25 mouse cellular contexts compared by ENCODE assay signal in genomic region chr11:90280069-90280468, GRCm38 (mm10).
"Had no signal": no experiment of that assay in that cellular context is flagged by ENCODE, and none has a peak within 500 bp of the region (broad histone marks: within the 10 kb centered on the region; RNA-seq: fewer than 3 reads in every experiment).

No protein-coding gene starts in this region.

- H3K27ac ChIP-seq: embryonic facial prominence, embryonic 10.5 days; embryonic facial prominence, embryonic 12.5 days; embryonic facial prominence, embryonic 13.5 days; embryonic facial prominence, embryonic 15.5 days; forebrain, embryonic 10.5 days; forebrain, embryonic 12.5 days; forebrain, embryonic 13.5 days; forebrain, embryonic 15.5 days; gastrocnemius, adult 2 months; heart, adult 2 months had no signal

- H3K4me1 ChIP-seq: embryonic facial prominence, embryonic 10.5 days; embryonic facial prominence, embryonic 12.5 days; embryonic facial prominence, embryonic 13.5 days; embryonic facial prominence, embryonic 15.5 days; forebrain, embryonic 10.5 days; forebrain, embryonic 12.5 days; forebrain, embryonic 13.5 days; forebrain, embryonic 15.5 days had no signal

- H3K4me3 ChIP-seq: embryonic facial prominence, embryonic 10.5 days; embryonic facial prominence, embryonic 12.5 days; embryonic facial prominence, embryonic 13.5 days; embryonic facial prominence, embryonic 15.5 days; erythroblast, embryonic 14.5 days; forebrain, embryonic 10.5 days; forebrain, embryonic 12.5 days; forebrain, embryonic 13.5 days; forebrain, embryonic 15.5 days; gastrocnemius, adult 2 months; heart, adult 2 months had no signal

- H3K27me3 ChIP-seq: embryonic facial prominence, embryonic 12.5 days; embryonic facial prominence, embryonic 13.5 days; embryonic facial prominence, embryonic 15.5 days; forebrain, embryonic 12.5 days; forebrain, embryonic 13.5 days; forebrain, embryonic 15.5 days had no signal

- DNase-seq: cerebellum, adult 9-10 months; cerebellum, adult 9-11 months; cerebellum, postnatal 10 days; cerebellum, postnatal 14 days; cerebellum, postnatal 25 days; cerebellum, postnatal 36 days; embryo, embryonic 11 days; forebrain, postnatal 0 days; gastrocnemius, adult 2 months; gastrocnemius, postnatal 10 days; gastrocnemius, postnatal 14 days; gastrocnemius, postnatal 25 days; gastrocnemius, postnatal 36 days; heart, adult 11 months; heart, adult 18-20 months; heart, adult 2 months had no signal

- H3K9ac ChIP-seq: embryonic facial prominence, embryonic 12.5 days; embryonic facial prominence, embryonic 13.5 days; embryonic facial prominence, embryonic 15.5 days; forebrain, embryonic 12.5 days; forebrain, embryonic 13.5 days; forebrain, embryonic 15.5 days; forebrain, postnatal 0 days had no signal

- H3K36me3 ChIP-seq: embryonic facial prominence, embryonic 15.5 days had no signal

- H3K9me3 ChIP-seq: embryonic facial prominence, embryonic 10.5 days; embryonic facial prominence, embryonic 12.5 days; embryonic facial prominence, embryonic 13.5 days; embryonic facial prominence, embryonic 15.5 days; forebrain, embryonic 10.5 days; forebrain, embryonic 12.5 days; forebrain, embryonic 13.5 days; forebrain, embryonic 15.5 days had no signal
